Mouse (Mus musculus) adrenal gland, adult (tissue): ENCODE results near the gene Olfr1162.
"Not testable (repeated sequence)": the region's sequence is repeated elsewhere in the genome, so short reads cannot be mapped to it uniquely, and the experiment has no call there.

ENCODE experiments used
- DNase-seq, 2 experiments: peaks; one replicate each; pipeline ENCODE4 v3.0.0; 2022 to 2023; ENCODE audit warnings: low spot score in 1 of 2; ENCODE audit not compliant: inconsistent age in 2 of 2

The Olfr1162 gene

DNA sequence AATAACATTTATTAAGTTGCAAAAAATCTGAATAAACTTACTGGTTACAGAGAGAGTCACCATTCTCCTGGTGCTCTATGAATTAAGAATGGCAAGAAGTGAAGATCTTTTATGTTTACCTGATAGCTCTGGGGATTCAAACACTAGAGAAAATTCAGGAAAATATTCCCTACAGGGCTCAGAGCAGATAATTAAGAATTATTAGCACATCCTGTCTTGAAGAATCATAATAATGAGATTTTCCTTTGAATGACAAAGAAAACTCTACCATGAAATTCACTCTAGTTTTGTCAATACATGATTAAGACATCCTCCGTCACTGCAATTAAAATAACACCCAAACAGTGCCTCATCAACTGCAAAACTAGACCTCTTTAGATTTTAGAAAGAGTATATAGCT is at the start of gene Olfr1162:
TSS of gene Olfr1162 (minus strand) at position 101 of the 400 bp plus-strand sequence.
- DNase-seq, result no peak

- DNase-seq, result no peak
These were observed 42.9 kb upstream of the Olfr1162 start, which contains the start of gene Olfr1164 for GRCm38 (mm10) chr2:88093866-88094265. TSS of gene Olfr1164 (minus strand) at chr2:88093966.

- no peak for DNase-seq
These were observed 20.8 kb upstream of the Olfr1162 start, which contains the start of gene Olfr1163 for GRCm38 (mm10) chr2:88071730-88072129. TSS of gene Olfr1163 (minus strand) at chr2:88071830.

DNA sequence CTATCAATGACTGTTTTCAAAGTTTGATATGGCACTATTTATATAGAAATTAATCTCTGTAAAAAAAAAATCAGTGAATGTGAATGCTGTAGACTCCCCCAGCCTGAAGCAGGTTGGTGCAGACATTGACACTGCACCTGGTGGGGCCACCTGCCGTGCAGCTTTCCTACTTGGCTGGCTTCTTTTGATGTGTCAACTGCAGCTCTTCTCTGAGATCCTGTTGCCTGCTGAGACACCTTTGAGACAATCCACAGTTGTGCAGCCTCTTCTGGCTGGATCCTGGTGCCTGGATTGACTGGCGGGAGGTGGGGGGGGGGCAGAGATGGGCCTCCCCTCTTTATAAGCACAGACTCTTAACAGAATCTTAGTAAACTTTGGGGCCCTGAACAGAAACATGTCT is 12.7 kb upstream of the Olfr1162 start:
- no peak for DNase-seq

DNA sequence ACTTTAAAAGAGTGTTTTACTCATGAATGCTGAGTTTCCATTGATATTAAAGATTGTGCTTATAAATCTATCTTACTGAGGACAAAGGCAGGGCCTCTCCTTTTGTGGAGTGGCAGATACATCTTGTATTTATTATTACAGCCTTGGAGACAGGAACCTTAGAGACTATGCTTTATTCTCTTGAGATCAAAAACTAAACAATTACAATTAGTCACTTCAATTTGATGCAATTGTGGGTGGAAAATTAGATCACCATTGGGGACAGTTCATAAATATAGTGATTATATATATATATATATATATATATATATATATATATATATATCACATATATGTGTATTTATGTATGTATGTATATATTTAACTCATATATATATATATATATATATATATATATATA is 13.3 kb downstream of the Olfr1162 start, which contains the start of gene Olfr73:
TSS of gene Olfr73 (minus strand) at position 101 of the 400 bp plus-strand sequence.
- DNase-seq, result no peak

GRCm38 (mm10) chr2:88022474-88022873 is 28.5 kb downstream of the Olfr1162 start, which contains the start of gene Olfr1161:
TSS of gene Olfr1161 (plus strand) at chr2:88022774.
- DNase-seq, result not testable (repeated sequence)

GRCm38 (mm10) chr2:88007515-88008318 is 43.2 kb downstream of the Olfr1162 start, which contains the start of gene Olfr1160:
TSS of gene Olfr1160 (minus strand) at chr2:88008268.
- no peak for DNase-seq
